Mouse (Mus musculus) cerebellum, adult 11 months (tissue): ENCODE results near the gene Esrp2.

Source experiments
- DNase-seq: peaks from one replicate; pipeline ENCODE4 v3.0.0; 2022

Esrp2 gene

DNA sequence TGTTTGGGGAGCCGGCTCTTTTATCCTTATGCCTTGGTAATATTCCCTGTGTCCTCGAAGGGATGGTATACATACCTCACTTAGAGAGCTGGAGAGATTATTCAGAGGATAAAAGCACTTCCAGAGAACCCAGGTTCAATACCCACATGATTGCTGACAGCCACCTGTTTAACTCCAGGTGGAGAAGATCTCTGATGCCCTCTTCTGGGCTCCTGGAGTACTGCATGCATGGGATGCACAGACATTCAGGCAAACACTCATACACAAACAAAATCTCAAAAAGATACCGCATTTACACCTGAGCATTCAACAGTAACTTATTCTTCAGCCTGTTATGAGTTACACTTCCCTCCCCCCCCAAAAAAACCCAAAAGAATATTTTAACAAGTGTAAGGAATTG, 20.9 kb downstream of the Esrp2 start:
- DNase-seq = no peak

GRCm38 (mm10) chr8:106112514-106112913, 24.3 kb downstream of the Esrp2 start:
- DNase-seq = no peak

- DNase-seq = no peak
Measured at GRCm38 (mm10) chr8:106112041-106112440, 24.7 kb downstream of the Esrp2 start.

GRCm38 (mm10) chr8:106108729-106109128, 28.0 kb downstream of the Esrp2 start:
- no peak for DNase-seq

- no peak for DNase-seq
Measured at GRCm38 (mm10) chr8:106108080-106108479, 28.7 kb downstream of the Esrp2 start.

- DNase-seq = no peak
Measured at GRCm38 (mm10) chr8:106106193-106106592, 30.6 kb downstream of the Esrp2 start.

- no peak for DNase-seq
Measured at GRCm38 (mm10) chr8:106103888-106104287, 32.9 kb downstream of the Esrp2 start.

DNA sequence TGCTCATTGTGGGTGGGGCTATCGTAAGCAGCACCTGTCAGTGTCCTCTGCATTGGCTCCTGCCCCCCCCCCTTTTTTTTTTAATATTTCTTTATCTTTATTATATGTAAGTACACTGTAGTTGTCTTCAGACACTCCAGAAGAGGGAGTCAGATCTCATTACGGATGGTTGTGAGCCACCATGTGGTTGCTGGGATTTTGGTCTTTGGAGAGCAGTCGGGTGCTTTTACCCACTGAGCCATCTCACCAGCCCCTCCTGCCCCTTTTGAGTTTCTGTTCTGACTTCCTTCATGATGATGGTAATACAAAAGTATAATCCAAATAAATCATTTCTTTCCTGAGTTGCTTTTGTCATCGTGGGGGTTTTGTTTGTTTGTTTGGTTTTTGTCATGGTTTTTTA, 34.5 kb downstream of the Esrp2 start:
- DNase-seq = no peak
